Mouse (Mus musculus) bone marrow macrophage, adult 2 months (primary cell): ENCODE data around the gene Tgfbr3l.

ENCODE experiments used
- CTCF ChIP-seq: IDR thresholded peaks from 2 replicates; pipeline ENCODE4 v1.5.1; 2012; ENCODE audit warnings: low read depth, mild to moderate bottlenecking, low read length, moderate library complexity
- POLR2A ChIP-seq: IDR thresholded peaks from 2 replicates; pipeline ENCODE4 v1.6.1; 2012; ENCODE audit warnings: mild to moderate bottlenecking, low read depth, low read length, borderline replicate concordance

DNA sequence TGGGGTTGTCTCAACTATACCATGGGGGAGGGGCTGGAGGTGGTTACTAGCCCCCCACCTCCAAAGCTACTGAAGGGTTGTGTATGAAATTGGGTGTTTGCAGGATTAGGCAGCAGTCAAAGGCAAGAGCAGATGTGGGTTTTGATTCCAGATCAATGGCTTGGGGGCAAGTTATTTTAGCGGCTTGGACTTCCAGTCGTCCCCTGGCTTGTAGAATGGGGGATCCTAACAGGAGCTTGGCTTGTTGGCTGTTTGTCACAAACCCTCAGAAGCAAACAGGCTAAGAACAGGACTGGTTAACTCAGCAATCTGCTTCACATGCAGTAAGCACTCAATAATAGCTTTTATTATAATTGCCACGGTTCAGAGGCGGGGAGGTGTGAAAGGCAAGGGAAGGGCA is 9.3 kb downstream of the Tgfbr3l start:
- TF ChIP-seq CTCF, result no peak
- no peak for TF ChIP-seq POLR2A
